Mouse (Mus musculus) CH12.LX (cell line): Measurements from ENCODE around the gene Smox.
A peak's percentile ranks its signal among the peaks of the same experiment; 100 is the strongest.

ENCODE experiments used
- BHLHE40 ChIP-seq: IDR thresholded peaks from 2 replicates; pipeline ENCODE4 v1.6.1; 2011; ENCODE audit warnings: mild to moderate bottlenecking, low read depth, low read length, improper control_type of control experiment
- CTCF ChIP-seq, 2 experiments: IDR thresholded peaks in 1 of 2; conservative IDR thresholded peaks in 1 of 2; 2 replicates each; pipeline ENCODE4 v1.5.1; 2011 to 2012; ENCODE audit warnings: low read depth in 2 of 2, low read length in 2 of 2, improper control_type of control experiment in 1 of 2, inconsistent platforms in 1 of 2, mild to moderate bottlenecking in 1 of 2, moderate library complexity in 1 of 2
- EP300 ChIP-seq: IDR thresholded peaks from 2 replicates; pipeline ENCODE4 v1.6.1; 2011; ENCODE audit warnings: low read length, improper control_type of control experiment
- POLR2A ChIP-seq: IDR thresholded peaks from 2 replicates; pipeline ENCODE4 v1.6.1; 2011; ENCODE audit warnings: low read depth, mild to moderate bottlenecking, improper control_type of control experiment, low read length
- TCF12 ChIP-seq: IDR thresholded peaks from 2 replicates; pipeline ENCODE4 v1.6.1; 2014; ENCODE audit warnings: low read depth, mild to moderate bottlenecking, inconsistent platforms, low read length, improper control_type of control experiment
- USF1 ChIP-seq: IDR thresholded peaks from 2 replicates; pipeline ENCODE4 v1.6.1; 2014; ENCODE audit warnings: low read depth, mild to moderate bottlenecking, inconsistent platforms, low read length, improper control_type of control experiment
- USF2 ChIP-seq: conservative IDR thresholded peaks from 2 replicates; pipeline ENCODE4 v1.6.1; 2011; ENCODE audit warnings: low read depth, low read length, improper control_type of control experiment

DNA sequence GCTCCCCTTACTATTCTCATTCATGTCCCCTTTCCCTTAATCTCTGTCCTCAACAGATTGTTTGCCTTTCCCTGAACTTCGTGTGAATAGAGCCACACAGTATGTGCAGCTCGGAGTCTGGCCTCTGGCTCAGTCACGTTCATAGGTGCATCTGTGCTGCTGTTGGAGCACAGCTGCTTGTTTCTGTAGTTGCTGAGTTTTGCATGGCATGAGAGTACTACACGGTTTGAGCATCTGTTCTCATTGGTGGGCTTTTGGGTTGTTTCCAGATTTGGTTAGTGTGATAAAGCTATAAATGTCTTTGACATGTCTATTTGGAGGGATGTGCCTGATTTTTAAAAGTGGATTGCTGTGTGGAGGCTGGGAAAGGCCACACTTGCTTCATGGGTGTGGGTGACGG, 19.2 kb downstream of the Smox start:
- TF ChIP-seq USF1 (no peak), TCF12 (no peak), CTCF (conservative IDR thresholded peaks at IDR 0.05 in 1 of 2, IDR thresholded peaks at IDR 0.05 in 1 of 2; ENCODE audit: low read depth in 2 of 2, low read length in 2 of 2) (no peak), USF2 (no peak), BHLHE40 (peak; percentile 74), POLR2A (no peak), EP300 (no peak; the same call in 1 of the 2 replicates)
